Mouse (Mus musculus): ENCODE measurements around the gene Phrf1.

GRCm38 (mm10) chr7:141294479-141294878, 65.9 kb downstream of the Phrf1 start:
- TF ChIP-seq CTCF (IDR thresholded peaks at IDR 0.05; ENCODE audit: insufficient read depth, low read length), result no peak
- no peak for TF ChIP-seq POLR2A (IDR thresholded peaks at IDR 0.05; ENCODE audit: borderline replicate concordance, extremely low read depth, low read depth, low read length)
